Mouse (Mus musculus): Measurements from ENCODE around the gene Chm. TPM values are rescaled to one million over a fixed set of nuclear protein-coding genes. Genes with fewer than 3 reads are reported as not detected.
A peak's percentile ranks its signal among the peaks of the same experiment; 100 is the strongest.

Chm gene
- 10.0 and 10.3 TPM in 2 replicates for polyA plus RNA-seq (2015; fragmentation: Nextera tagmentation; extraction: Ambion mirVana)

GRCm38 (mm10) chrX:113185230-113185985 lies at the start of gene Chm:
Gene Chm (minus strand): TSS chrX:113185517.

Small RNA genes within 50 kb of the gene (microRNA-seq; reads per million reads assigned to microRNA genes)
- 1,944 reads per million, percentile 83 among the genes with 10 or more reads in this experiment for gene Mir361 (ENCODE audit: borderline replicate concordance, insufficient number of aligned reads)

Other genes starting within 250 kb of the Chm start
- gene Dach2, start 112.0 kb upstream of the Chm start, polyA plus RNA-seq (2015; fragmentation: Nextera tagmentation; extraction: Ambion mirVana), result 0.46 and 0.83 TPM in 2 replicates

Data from adrenal gland, postnatal 0 days (tissue).